ENCODE assay signal across 8 mouse cellular contexts in genomic region chr6:128799144-128799895, GRCm38 (mm10). TPM values are rescaled to one million over a fixed set of nuclear protein-coding genes. Genes with fewer than 3 reads are reported as not detected.
DNase-seq lines count a peak whose midpoint lies in the region; ATAC-seq lines count a peak whose summit lies in the region.
"Not testable (repeated sequence)": the region's sequence is repeated elsewhere in the genome, so short reads cannot be mapped to it uniquely, and the experiment has no call there.

No protein-coding gene starts in this region.

- peak overlapping the region; percentile 58 for H3K9ac ChIP-seq in embryonic facial prominence, embryonic 11.5 days (replicated peaks; ENCODE audit: low read length)
- peak overlapping the region; percentile 63 for H3K9ac ChIP-seq in midbrain, embryonic 11.5 days (ENCODE audit: low read length)

- under 1% methylated on average over 49 of the region's 49 CpGs for WGBS in embryonic facial prominence, embryonic 11.5 days
- WGBS in midbrain, embryonic 11.5 days: under 1% methylated on average over 49 of the region's 49 CpGs

- DNase-seq in adrenal gland, postnatal 10 days: peak; percentile 89
- peak; percentile 90 for DNase-seq in embryonic facial prominence, embryonic 11.5 days (ENCODE audit: low spot score)
- DNase-seq in heart, adult 11 months: peak; percentile 98
- DNase-seq in kidney, adult 11 months: peak; percentile 85
- DNase-seq in left cerebral cortex, postnatal 4 days: peak; percentile 81
- DNase-seq in midbrain, embryonic 11.5 days (ENCODE audit: low spot score, missing footprints): peak; percentile 100
- peak; percentile 81 for DNase-seq in right cerebral cortex, postnatal 4 days
- peak; percentile 92 for DNase-seq in yolk sac, embryonic 10.5 days (ENCODE audit: low spot score)

- H3K4me1 ChIP-seq in embryonic facial prominence, embryonic 11.5 days (ENCODE audit: control insufficient read depth, insufficient read depth, low read length); midbrain, embryonic 11.5 days (ENCODE audit: control insufficient read depth, insufficient read depth, low read length): not testable (repeated sequence)

- H3K27ac ChIP-seq in embryonic facial prominence, embryonic 11.5 days (replicated peaks; ENCODE audit: low read depth, low read length): 0 out of 2 replicates have a peak overlapping the region, but pooled peaks have one; percentile 52
- not testable (repeated sequence) for H3K27ac ChIP-seq in midbrain, embryonic 11.5 days (ENCODE audit: low read depth, low read length)

- peak overlapping the region; percentile 37; the same call in 1 of the 2 replicates for H3K4me2 ChIP-seq in embryonic facial prominence, embryonic 11.5 days (ENCODE audit: low read depth, low read length)
- H3K4me2 ChIP-seq in midbrain, embryonic 11.5 days: peak overlapping the region; percentile 38

- ATAC-seq in embryonic facial prominence, embryonic 11.5 days (replicated peaks; ENCODE audit: insufficient number of reproducible peaks, low FRiP score, low TSS enrichment, low read depth): peak; percentile 53
- ATAC-seq in midbrain, embryonic 11.5 days (ENCODE audit: low FRiP score): peak; percentile 77

- intact Hi-C loops in left cerebral cortex, postnatal 4 days (cut with DNase I): loop anchor here (2.0 kb wide), 1 partner anchor 39 kb away; no protein-coding TSS in a partner anchor

- not testable (repeated sequence) for H3K36me3 ChIP-seq in embryonic facial prominence, embryonic 11.5 days (replicated peaks; ENCODE audit: control insufficient read depth, insufficient read depth, low read depth, low read length); midbrain, embryonic 11.5 days (ENCODE audit: control insufficient read depth, insufficient read depth, low read length)

- not testable (repeated sequence) for H3K27me3 ChIP-seq in embryonic facial prominence, embryonic 11.5 days (ENCODE audit: control insufficient read depth, insufficient read depth, low read length); midbrain, embryonic 11.5 days (ENCODE audit: control insufficient read depth, insufficient read depth, low read length)

- H3K9me3 ChIP-seq in embryonic facial prominence, embryonic 11.5 days (replicated peaks; ENCODE audit: control insufficient read depth, low read length); midbrain, embryonic 11.5 days (ENCODE audit: control insufficient read depth, low read length): not testable (repeated sequence)

- peak overlapping the region; percentile 56 for H3K4me3 ChIP-seq in embryonic facial prominence, embryonic 11.5 days (ENCODE audit: low read depth, low read length)
- H3K4me3 ChIP-seq in midbrain, embryonic 11.5 days (ENCODE audit: low read depth, low read length): peak overlapping the region; percentile 56

RNA-seq across cellular contexts. Expression of gene Klrb1c, which starts 10.3 kb away (rescaled TPM):
- under 1 TPM; 0.54 to 0.55 TPM for total RNA-seq in adrenal gland, postnatal 10 days (2021)
- 0.17 TPM in 1 of 2 replicates, not detected in the other for polyA plus RNA-seq in embryonic facial prominence, embryonic 11.5 days (2014; fragmentation: Nextera tagmentation; extraction: Ambion mirVana)
- total RNA-seq in left cerebral cortex, postnatal 4 days (2021): not detected
- polyA plus RNA-seq in midbrain, embryonic 11.5 days (2014; fragmentation: Nextera tagmentation; extraction: Ambion mirVana): 0.08 TPM in 1 of 2 replicates, not detected in the other

RNA-seq across cellular contexts. Expression of gene Gm44511, which starts 26.8 kb away (rescaled TPM):
- total RNA-seq in adrenal gland, postnatal 10 days (2021): not detected
- not detected in 2 replicates for polyA plus RNA-seq in embryonic facial prominence, embryonic 11.5 days (2014; fragmentation: Nextera tagmentation; extraction: Ambion mirVana)
- total RNA-seq in left cerebral cortex, postnatal 4 days (2021): not detected
- not detected in 2 replicates for polyA plus RNA-seq in midbrain, embryonic 11.5 days (2014; fragmentation: Nextera tagmentation; extraction: Ambion mirVana)

RNA-seq across cellular contexts. Expression of gene Klrb1b, which starts 26.8 kb away (rescaled TPM):
- total RNA-seq in adrenal gland, postnatal 10 days (2021): under 1 TPM; 0.33 to 0.72 TPM
- not detected in 2 replicates for polyA plus RNA-seq in embryonic facial prominence, embryonic 11.5 days (2014; fragmentation: Nextera tagmentation; extraction: Ambion mirVana)
- total RNA-seq in left cerebral cortex, postnatal 4 days (2021): not detected
- not detected in 2 replicates for polyA plus RNA-seq in midbrain, embryonic 11.5 days (2014; fragmentation: Nextera tagmentation; extraction: Ambion mirVana)
